In the genomic region with DNA sequence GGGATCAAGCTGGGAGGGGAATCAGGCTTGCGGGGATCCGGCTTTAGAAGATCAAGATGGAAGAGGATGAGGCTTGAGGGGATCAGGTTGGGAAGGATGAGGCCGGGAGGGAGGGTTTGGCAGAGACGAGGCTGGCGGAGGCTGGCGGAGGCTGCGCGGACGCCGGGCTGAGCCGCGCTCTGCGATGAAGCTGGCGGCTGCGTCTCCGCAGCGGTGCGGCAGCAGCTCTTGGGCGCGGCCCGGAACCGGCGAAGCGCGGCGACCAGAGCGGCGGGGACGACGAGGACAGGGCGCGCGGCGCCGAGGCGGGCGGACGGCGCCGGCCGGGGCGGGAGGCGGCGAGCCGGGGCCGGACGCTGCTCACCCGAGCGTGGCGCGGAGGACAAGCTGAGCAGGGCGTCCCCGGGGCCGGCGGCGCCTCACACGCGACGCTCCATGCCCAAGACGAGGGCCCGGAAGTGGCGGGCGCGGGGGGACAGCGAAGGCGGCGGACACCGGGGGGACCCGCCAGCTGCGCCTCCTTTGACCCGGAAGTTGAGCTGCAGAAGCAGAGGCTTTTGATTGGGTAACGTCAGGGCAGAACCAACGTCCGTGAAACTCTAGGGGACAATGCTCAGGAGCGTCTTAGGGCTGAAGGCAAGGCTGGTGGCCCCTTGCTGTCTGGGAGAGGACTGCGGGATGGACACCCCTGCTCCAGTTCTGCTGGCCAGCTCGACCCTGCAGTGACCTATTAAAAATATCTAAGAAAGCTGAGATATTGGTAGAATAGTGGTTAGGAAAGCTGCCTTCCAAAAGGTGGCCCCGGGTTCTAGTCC, we compare ENCODE assay signal across 8 mouse cellular contexts. TPM values are rescaled to one million over a fixed set of nuclear protein-coding genes. Genes with fewer than 3 reads are reported as not detected.
DNase-seq lines count a peak whose midpoint lies in the region; ATAC-seq lines count a peak whose summit lies in the region.

A gene (minus strand): TSS at position 529 of the 815 bp plus-strand sequence.

- peak within 1 kb of the TSS; percentile 95 for H3K9ac ChIP-seq in lung, embryonic 16.5 days (ENCODE audit: low read length)

- H3K4me3 ChIP-seq in lung, embryonic 16.5 days (ENCODE audit: low read length): peak within 1 kb of the TSS; percentile 92

- peak within 1 kb of the TSS; percentile 82 for H3K27ac ChIP-seq in lung, embryonic 16.5 days (ENCODE audit: low read length)

- under 1% methylated on average over 64 of the region's 78 CpGs for WGBS in lung, embryonic 16.5 days

- H3K27me3 ChIP-seq in lung, embryonic 16.5 days (ENCODE audit: control insufficient read depth, insufficient read depth, low read depth, low read length): no peaks in the 10 kb centered on the region

- peak; percentile 99 for DNase-seq in MEL-GATA-1-ER (ENCODE audit: extremely low read depth, low read depth)
- peak; percentile 90 for DNase-seq in cerebellum, adult 8-10 months
- peak; percentile 96 for DNase-seq in forelimb bud, embryonic 11.5 days (ENCODE audit: low read depth, low spot score)
- peak; percentile 75 for DNase-seq in layer of hippocampus, adult 9-10 months (ENCODE audit: low spot score)
- peak; percentile 53 for DNase-seq in ovary, postnatal 10 days (ENCODE audit: low spot score)
- peak; percentile 82 to 84 for DNase-seq in thymus, postnatal 10 days (ENCODE audit: low spot score in 2 of 2)

- peak within 1 kb of the TSS; percentile 68 for H3K4me2 ChIP-seq in lung, embryonic 16.5 days (ENCODE audit: low read depth, low read length)

- peaks cover 25% of the 10 kb centered on the region for H3K4me1 ChIP-seq in lung, embryonic 16.5 days (replicated peaks; ENCODE audit: control insufficient read depth, insufficient read depth, low read length)

- H3K9me3 ChIP-seq in lung, embryonic 16.5 days (ENCODE audit: control insufficient read depth, low read length): no peaks in the 10 kb centered on the region

- H3K36me3 ChIP-seq in lung, embryonic 16.5 days (ENCODE audit: control insufficient read depth, insufficient read depth, low read length): no peaks in the 10 kb centered on the region

- ATAC-seq in hematopoietic stem cell, adult 5-6 weeks (replicated peaks in 1 of 2; ENCODE audit: insufficient read depth in 1 of 2, low FRiP score in 2 of 2, low TSS enrichment in 1 of 2, low read depth in 1 of 2, poor library complexity in 2 of 2, severe bottlenecking in 2 of 2): peak; percentile 98
- peak; percentile 99 for ATAC-seq in lung, embryonic 16.5 days (ENCODE audit: low read depth)

RNA-seq across cellular contexts. Expression of the gene that starts here (rescaled TPM):
- 9.7 TPM in 2 replicates for total RNA-seq in hematopoietic stem cell, adult 5-6 weeks (2017)
- polyA plus RNA-seq in lung, embryonic 16.5 days (2015; fragmentation: Nextera tagmentation; extraction: Ambion mirVana): 38.7 and 41.4 TPM in 2 replicates

Comparison
In these comparisons a context has a peak if more than half of its experiments do, and no peak if none do; other contexts are left out.
1. Peak in every context shown above with its lines: DNase-seq, ATAC-seq, H3K4me3 ChIP-seq and H3K27ac ChIP-seq.